In genomic region chr2:93470127-93470526, GRCm38 (mm10) we compare ENCODE assay signal across 8 mouse cellular contexts. TPM values are rescaled to one million over a fixed set of nuclear protein-coding genes. Genes with fewer than 3 reads are reported as not detected.
DNase-seq lines count a peak whose midpoint lies in the region; ATAC-seq and TF ChIP-seq lines count a peak whose summit lies in the region.

No protein-coding gene starts in this region.

- peak; percentile 72 for DNase-seq in MEL (ENCODE audit: low read depth, low spot score)
- peak; percentile 75 for DNase-seq in gastrocnemius, adult 2 months
- DNase-seq in midbrain, embryonic 11.5 days (ENCODE audit: low spot score, missing footprints) = peak; percentile 92
- DNase-seq in cerebellum, adult 11 months = no peak

- peak overlapping the region; percentile 69 for H3K9ac ChIP-seq in MEL (ENCODE audit: control insufficient read depth, low read depth, low read length, poor library complexity, severe bottlenecking)
- H3K9ac ChIP-seq in hindbrain, embryonic 13.5 days = no peak overlapping the region; the same call in 1 of the 2 replicates
- peak overlapping the region; percentile 64 for H3K9ac ChIP-seq in limb, embryonic 13.5 days
- peak overlapping the region; percentile 51; the same call in 1 of the 2 replicates for H3K9ac ChIP-seq in midbrain, embryonic 11.5 days (ENCODE audit: low read length)

- intact Hi-C loops in gastrocnemius, adult 2 months (cut with DNase I) = loop anchor here (5.0 to 10.0 kb wide), 2 partner anchors 253 to 345 kb away; no protein-coding TSS in a partner anchor

- no peak for ATAC-seq in hindbrain, embryonic 13.5 days (ENCODE audit: low FRiP score)
- peak; percentile 58 for ATAC-seq in limb, embryonic 13.5 days (ENCODE audit: low FRiP score, low read depth)
- peak; percentile 45; the same call in 1 of the 2 replicates for ATAC-seq in midbrain, embryonic 11.5 days (ENCODE audit: low FRiP score)

- no peak for TF ChIP-seq POLR2A in MEL (IDR thresholded peaks at IDR 0.05; ENCODE audit: control insufficient read depth in 1 of 2, insufficient read depth in 1 of 2, low read depth in 1 of 2, low read length in 2 of 2, poor library complexity in 1 of 2)
- no peak for TF ChIP-seq POLR2A in bone marrow macrophage, adult 2 months (IDR thresholded peaks at IDR 0.05; ENCODE audit: borderline replicate concordance, low read depth, low read length)
- no peak for TF ChIP-seq POLR2A in testis, adult 2 months (IDR thresholded peaks at IDR 0.05; ENCODE audit: control insufficient read depth, low read depth, low read length)

- H3K4me2 ChIP-seq in hindbrain, embryonic 13.5 days = peak overlapping the region; percentile 43
- H3K4me2 ChIP-seq in limb, embryonic 13.5 days (replicated peaks) = peak overlapping the region; percentile 73
- H3K4me2 ChIP-seq in midbrain, embryonic 11.5 days = peak overlapping the region; percentile 34

- no peaks in the 10 kb centered on the region for H3K79me2 ChIP-seq in MEL (ENCODE audit: control insufficient read depth, insufficient read depth, low read length, poor library complexity)

- H3K27ac ChIP-seq in MEL (ENCODE audit: control insufficient read depth, low read depth, low read length) = no peak overlapping the region
- H3K27ac ChIP-seq in bone marrow macrophage, adult 2 months (ENCODE audit: insufficient read depth, low read depth, low read length) = no peak overlapping the region
- H3K27ac ChIP-seq in gastrocnemius, adult 2 months = peak overlapping the region; percentile 36
- no peak overlapping the region for H3K27ac ChIP-seq in hindbrain, embryonic 13.5 days
- no peak overlapping the region; the same call in 1 of the 2 replicates for H3K27ac ChIP-seq in limb, embryonic 13.5 days
- no peak overlapping the region for H3K27ac ChIP-seq in midbrain, embryonic 11.5 days (ENCODE audit: low read depth, low read length)
- 0 out of 2 replicates have a peak overlapping the region, but pooled peaks have one; percentile 44 for H3K27ac ChIP-seq in testis, adult 2 months (ENCODE audit: control insufficient read depth, insufficient read depth, low read depth, low read length)

- 1% methylated on average over 9 of the region's 9 CpGs for WGBS in hindbrain, embryonic 13.5 days
- WGBS in limb, embryonic 13.5 days = 1% methylated on average over 9 of the region's 9 CpGs
- WGBS in midbrain, embryonic 11.5 days = 3% methylated on average over 9 of the region's 9 CpGs

- H3K4me3 ChIP-seq in MEL (ENCODE audit: control insufficient read depth in 1 of 2, insufficient read depth in 1 of 2, low read depth in 2 of 2, low read length in 2 of 2) = peak overlapping the region; percentile 73 to 93
- H3K4me3 ChIP-seq in bone marrow macrophage, adult 2 months (ENCODE audit: insufficient read depth, low read length) = peak overlapping the region; percentile 40
- H3K4me3 ChIP-seq in gastrocnemius, adult 2 months = peak overlapping the region; percentile 71
- H3K4me3 ChIP-seq in hindbrain, embryonic 13.5 days = no peak overlapping the region
- peak overlapping the region; percentile 41 for H3K4me3 ChIP-seq in limb, embryonic 13.5 days
- H3K4me3 ChIP-seq in midbrain, embryonic 11.5 days (ENCODE audit: low read depth, low read length) = 0 out of 2 replicates have a peak overlapping the region, but pooled peaks have one; percentile 10
- H3K4me3 ChIP-seq in testis, adult 2 months (ENCODE audit: control insufficient read depth, low read depth, low read length) = peak overlapping the region; percentile 51

- no peak for TF ChIP-seq RAD21 in MEL (IDR thresholded peaks at IDR 0.05; ENCODE audit: low read depth, low read length)

- TF ChIP-seq EP300 in MEL (IDR thresholded peaks at IDR 0.05; ENCODE audit: low read depth in 1 of 2, low read length in 2 of 2) = no peak

- no peaks in the 10 kb centered on the region for H3K9me3 ChIP-seq in MEL (replicated peaks; ENCODE audit: insufficient read depth, low read length)
- no peaks in the 10 kb centered on the region for H3K9me3 ChIP-seq in hindbrain, embryonic 13.5 days
- H3K9me3 ChIP-seq in limb, embryonic 13.5 days = no peaks in the 10 kb centered on the region
- H3K9me3 ChIP-seq in midbrain, embryonic 11.5 days (ENCODE audit: control insufficient read depth, low read length) = no peaks in the 10 kb centered on the region

- no peak for TF ChIP-seq CTCF in MEL (IDR thresholded peaks at IDR 0.05 in 2 of 3, conservative IDR thresholded peaks at IDR 0.05 in 1 of 3; ENCODE audit: control insufficient read depth in 1 of 3, insufficient read depth in 1 of 3, low read depth in 2 of 3, low read length in 3 of 3, poor library complexity in 1 of 3, severe bottlenecking in 1 of 3)
- no peak for TF ChIP-seq CTCF in bone marrow macrophage, adult 2 months (IDR thresholded peaks at IDR 0.05; ENCODE audit: low read depth, low read length)
- no peak for TF ChIP-seq CTCF in gastrocnemius, adult 2 months (IDR thresholded peaks at IDR 0.05)
- no peak for TF ChIP-seq CTCF in testis, adult 2 months (IDR thresholded peaks at IDR 0.05; ENCODE audit: control insufficient read depth, insufficient read depth, insufficient replicate concordance, low read depth, low read length)

- peaks cover 4 to 5% of the 10 kb centered on the region in 2 experiments; a peak in 3 of 4 replicates for H3K4me1 ChIP-seq in MEL (ENCODE audit: control insufficient read depth in 1 of 2, insufficient read depth in 2 of 2, low read length in 2 of 2)
- peaks cover 8% of the 10 kb centered on the region; the same call in 1 of the 2 replicates for H3K4me1 ChIP-seq in bone marrow macrophage, adult 2 months (ENCODE audit: control insufficient read depth, insufficient read depth, low read length)
- H3K4me1 ChIP-seq in hindbrain, embryonic 13.5 days (replicated peaks) = peaks cover 18% of the 10 kb centered on the region
- peaks cover 15% of the 10 kb centered on the region for H3K4me1 ChIP-seq in limb, embryonic 13.5 days
- H3K4me1 ChIP-seq in midbrain, embryonic 11.5 days (ENCODE audit: control insufficient read depth, insufficient read depth, low read length) = peaks cover 8% of the 10 kb centered on the region
- H3K4me1 ChIP-seq in testis, adult 2 months (ENCODE audit: control insufficient read depth, insufficient read depth, low read length) = peaks cover 12% of the 10 kb centered on the region

- H3K36me3 ChIP-seq in MEL (ENCODE audit: control insufficient read depth in 1 of 2, insufficient read depth in 2 of 2, low read length in 2 of 2) = no peaks in the 10 kb centered on the region; a peak in 1 of 4 replicates
- no peaks in the 10 kb centered on the region for H3K36me3 ChIP-seq in hindbrain, embryonic 13.5 days
- H3K36me3 ChIP-seq in limb, embryonic 13.5 days = no peaks in the 10 kb centered on the region
- H3K36me3 ChIP-seq in midbrain, embryonic 11.5 days (ENCODE audit: control insufficient read depth, insufficient read depth, low read length) = no peaks in the 10 kb centered on the region
- no peaks in the 10 kb centered on the region for H3K36me3 ChIP-seq in testis, adult 2 months (ENCODE audit: control insufficient read depth, insufficient read depth, low read length)

- H3K27me3 ChIP-seq in MEL (ENCODE audit: control insufficient read depth in 1 of 2, insufficient read depth in 2 of 2, low read length in 2 of 2) = no peaks in the 10 kb centered on the region
- H3K27me3 ChIP-seq in hindbrain, embryonic 13.5 days = peaks cover 25% of the 10 kb centered on the region; the same call in 1 of the 2 replicates
- 0 out of 2 replicates have a peak, but pooled peaks cover 6% of the 10 kb centered on the region for H3K27me3 ChIP-seq in limb, embryonic 13.5 days
- no peaks in the 10 kb centered on the region; the same call in 1 of the 2 replicates for H3K27me3 ChIP-seq in midbrain, embryonic 11.5 days (ENCODE audit: control insufficient read depth, insufficient read depth, low read length)
- no peaks in the 10 kb centered on the region for H3K27me3 ChIP-seq in testis, adult 2 months (ENCODE audit: control insufficient read depth, insufficient read depth, low read length)

TF ChIP-seq in MEL, 35 proteins besides CTCF, POLR2A, EP300 and RAD21:
- no peak for TF ChIP-seq NELFE (IDR thresholded peaks at IDR 0.05; ENCODE audit: low read depth, low read length)
- 0 out of 2 replicates have a peak, but pooled peaks have one; percentile 2 for TF ChIP-seq TBP (IDR thresholded peaks at IDR 0.05; ENCODE audit: low read depth, low read length)
- TF ChIP-seq HCFC1 (IDR thresholded peaks at IDR 0.05; ENCODE audit: low read depth, low read length) = 0 out of 2 replicates have a peak, but pooled peaks have one; percentile 12

RNA-seq across cellular contexts. Expression of gene Cd82, which starts 7.2 kb away (rescaled TPM):
- 24.4 and 37.6 TPM in 2 replicates for total RNA-seq in MEL (2012; rRNA removed)
- polyA plus RNA-seq in MEL (2012; ENCODE audit: insufficient read depth in 1 of 2, insufficient read length in 2 of 2, low read depth in 1 of 2, low replicate concordance in 2 of 2, missing spikeins in 1 of 2) = 10 to 100 TPM in 1 of 2 experiments, not detected in 1; 59.7 TPM
- 74.1 and 79.5 TPM in 2 replicates for polyA plus RNA-seq in bone marrow macrophage, adult 2 months (2012; ENCODE audit: insufficient read depth, insufficient read length, missing spikeins)
- total RNA-seq in gastrocnemius, adult 2 months (2021) = 10 to 100 TPM in 1 of 2 experiments, 1 to 10 TPM in 1; 6.6 to 17.8 TPM
- polyA plus RNA-seq in hindbrain, embryonic 13.5 days (2015; fragmentation: Nextera tagmentation; extraction: Ambion mirVana) = 19.8 and 23.7 TPM in 2 replicates
- polyA plus RNA-seq in limb, embryonic 13.5 days (2015; fragmentation: Nextera tagmentation; extraction: Ambion mirVana) = 29.5 and 30.0 TPM in 2 replicates
- polyA plus RNA-seq in midbrain, embryonic 11.5 days (2014; fragmentation: Nextera tagmentation; extraction: Ambion mirVana) = 3.7 and 4.0 TPM in 2 replicates
- polyA plus RNA-seq in testis, adult 2 months (2012; rRNA removed) = 29.9 and 31.7 TPM in 2 replicates

Comparison
In these comparisons a context has a peak if more than half of its experiments do, and no peak if none do; other contexts are left out.
1. H3K27ac ChIP-seq: peak in gastrocnemius, adult 2 months (single experiment) and testis, adult 2 months (single experiment); none in MEL (single experiment), bone marrow macrophage, adult 2 months (single experiment), hindbrain, embryonic 13.5 days (single experiment), limb, embryonic 13.5 days (single experiment) and midbrain, embryonic 11.5 days (single experiment).
2. Peak in every context shown above with its lines, with median percentiles within 50 percentile points of each other: H3K4me2 ChIP-seq.